Mouse (Mus musculus): ENCODE measurements around the gene Susd3.

Gene Susd3

GRCm38 (mm10) chr13:49248467-49248862 lies at the start of gene Susd3:
TSS of gene Susd3 (minus strand) at chr13:49248706.
- in situ Hi-C loops (cut with MboI, MseI), result no loop called here

GRCm38 (mm10) chr13:49296270-49296669 lies 47.8 kb upstream of the Susd3 start:
- in situ Hi-C loops (cut with MboI, MseI), result loop anchor here (5.0 kb wide), 1 partner anchor 774 kb away; no protein-coding TSS in a partner anchor

GRCm38 (mm10) chr13:49294108-49294507 lies 45.6 kb upstream of the Susd3 start:
- in situ Hi-C loops (cut with MboI, MseI), result no loop called here

- in situ Hi-C loops (cut with MboI, MseI), result no loop called here
These were observed 43.4 kb upstream of the Susd3 start for GRCm38 (mm10) chr13:49291949-49292348.

- in situ Hi-C loops (cut with MboI, MseI), result no loop called here
These were observed 42.9 kb upstream of the Susd3 start for GRCm38 (mm10) chr13:49291398-49291797.

- in situ Hi-C loops (cut with MboI, MseI), result no loop called here
These were observed 38.7 kb upstream of the Susd3 start for GRCm38 (mm10) chr13:49287224-49287623.

GRCm38 (mm10) chr13:49286750-49287149 lies 38.2 kb upstream of the Susd3 start:
- in situ Hi-C loops (cut with MboI, MseI), result no loop called here

- in situ Hi-C loops (cut with MboI, MseI), result no loop called here
These were observed 35.2 kb upstream of the Susd3 start for GRCm38 (mm10) chr13:49283686-49284085.

GRCm38 (mm10) chr13:49282168-49282567 lies 33.7 kb upstream of the Susd3 start:
- in situ Hi-C loops (cut with MboI, MseI), result no loop called here

GRCm38 (mm10) chr13:49271831-49272765 lies 23.6 kb upstream of the Susd3 start:
- in situ Hi-C loops (cut with MboI, MseI), result no loop called here

GRCm38 (mm10) chr13:49270500-49270899 lies 22.0 kb upstream of the Susd3 start:
- in situ Hi-C loops (cut with MboI, MseI), result no loop called here

GRCm38 (mm10) chr13:49267645-49268044 lies 19.1 kb upstream of the Susd3 start:
- in situ Hi-C loops (cut with MboI, MseI), result no loop called here

GRCm38 (mm10) chr13:49260036-49260722 lies 11.7 kb upstream of the Susd3 start:
- in situ Hi-C loops (cut with MboI, MseI), result no loop called here

- in situ Hi-C loops (cut with MboI, MseI), result no loop called here
These were observed 9.4 kb upstream of the Susd3 start for GRCm38 (mm10) chr13:49257819-49258313.

- in situ Hi-C loops (cut with MboI, MseI), result no loop called here
These were observed 4.2 kb upstream of the Susd3 start for GRCm38 (mm10) chr13:49252746-49253145.

- in situ Hi-C loops (cut with MboI, MseI), result no loop called here
These were observed 3.6 kb upstream of the Susd3 start for GRCm38 (mm10) chr13:49252113-49252512.

- in situ Hi-C loops (cut with MboI, MseI), result no loop called here
These were observed 2.4 kb upstream of the Susd3 start for GRCm38 (mm10) chr13:49250716-49251517.

GRCm38 (mm10) chr13:49249634-49250033 lies 1.1 kb upstream of the Susd3 start:
- in situ Hi-C loops (cut with MboI, MseI), result no loop called here

GRCm38 (mm10) chr13:49248923-49249322 lies 417 bp upstream of the Susd3 start:
- in situ Hi-C loops (cut with MboI, MseI), result no loop called here

GRCm38 (mm10) chr13:49247740-49248466 lies 603 bp downstream of the Susd3 start:
- in situ Hi-C loops (cut with MboI, MseI), result no loop called here

- in situ Hi-C loops (cut with MboI, MseI), result no loop called here
These were observed 1.2 kb downstream of the Susd3 start for GRCm38 (mm10) chr13:49247232-49247739.
